ENCODE assay signal across 8 mouse cellular contexts in the genomic region with DNA sequence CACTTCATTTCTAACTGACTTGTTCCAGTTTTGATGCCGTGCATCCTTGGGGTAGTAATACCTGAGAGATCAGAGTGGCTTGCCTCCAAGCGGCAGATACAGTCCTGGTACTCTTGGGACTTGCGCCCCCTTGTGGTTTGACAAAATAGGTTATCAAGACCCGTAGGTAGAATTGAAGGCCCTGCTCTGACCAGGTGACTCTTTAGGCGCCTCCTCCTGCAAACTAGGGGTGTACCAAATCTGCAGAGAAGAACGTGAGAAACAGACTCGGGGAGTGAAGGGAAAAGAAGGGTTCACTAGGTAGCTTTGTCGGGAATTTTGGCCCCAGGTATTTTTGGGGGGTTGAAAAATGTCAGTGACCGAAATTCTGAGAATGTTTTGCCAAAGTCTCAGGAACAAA. TPM values are rescaled to one million over a fixed set of nuclear protein-coding genes. Genes with fewer than 3 reads are reported as not detected.
A peak's percentile ranks its signal among the peaks of the same experiment; 100 is the strongest.
DNase-seq lines count a peak whose midpoint lies in the region; ATAC-seq and TF ChIP-seq lines count a peak whose summit lies in the region.

No protein-coding gene starts in this region.

- ATAC-seq in CD4-positive, CD25-positive, alpha-beta regulatory T cell, adult 4 months, result peak; percentile 68
- ATAC-seq in erythroid progenitor cell, adult 5-6 weeks (replicated peaks; ENCODE audit: low FRiP score, poor library complexity, severe bottlenecking), result peak; percentile 79
- peak; percentile 37; the same call in 1 of the 2 replicates for ATAC-seq in heart, embryonic 13.5 days (ENCODE audit: extremely low read depth, insufficient number of reproducible peaks, low FRiP score, low TSS enrichment)
- ATAC-seq in kidney, postnatal 0 days (replicated peaks; ENCODE audit: low FRiP score, low read depth), result peak; percentile 69; the same call in 1 of the 2 replicates
- peak; percentile 79 for ATAC-seq in liver, embryonic 12.5 days

- H3K27me3 ChIP-seq in heart, embryonic 13.5 days (replicated peaks), result no peaks in the 10 kb centered on the region
- H3K27me3 ChIP-seq in kidney, postnatal 0 days (ENCODE audit: insufficient read depth, low read length), result no peaks in the 10 kb centered on the region
- H3K27me3 ChIP-seq in liver, embryonic 12.5 days (replicated peaks), result peaks cover 12% of the 10 kb centered on the region; the same call in 1 of the 2 replicates
- H3K27me3 ChIP-seq in splenic B cell, adult 2 months (ENCODE audit: control insufficient read depth, insufficient read depth, low read length, poor library complexity, severe bottlenecking), result no peaks in the 10 kb centered on the region

- no peak overlapping the region for H3K27ac ChIP-seq in brown adipose tissue, adult 24 weeks (replicated peaks; ENCODE audit: low read depth, low read length)
- peak overlapping the region; percentile 72 for H3K27ac ChIP-seq in heart, embryonic 13.5 days (replicated peaks)
- H3K27ac ChIP-seq in kidney, postnatal 0 days, result peak overlapping the region; percentile 52; the same call in 1 of the 2 replicates
- H3K27ac ChIP-seq in liver, embryonic 12.5 days, result peak overlapping the region; percentile 80

- H3K4me2 ChIP-seq in heart, embryonic 13.5 days, result peak overlapping the region; percentile 62
- peak overlapping the region; percentile 42 for H3K4me2 ChIP-seq in kidney, postnatal 0 days (ENCODE audit: low read length)
- H3K4me2 ChIP-seq in liver, embryonic 12.5 days, result peak overlapping the region; percentile 76

- H3K4me3 ChIP-seq in brown adipose tissue, adult 24 weeks (ENCODE audit: insufficient read depth, low read depth, low read length), result peak overlapping the region; percentile 34; the same call in 1 of the 2 replicates
- peak overlapping the region; percentile 25 for H3K4me3 ChIP-seq in heart, embryonic 13.5 days
- no peak overlapping the region for H3K4me3 ChIP-seq in kidney, postnatal 0 days (replicated peaks; ENCODE audit: low read depth, low read length)
- H3K4me3 ChIP-seq in liver, embryonic 12.5 days, result peak overlapping the region; percentile 42

- peak overlapping the region; percentile 63 for H3K9ac ChIP-seq in heart, embryonic 13.5 days
- H3K9ac ChIP-seq in kidney, postnatal 0 days (ENCODE audit: low read depth, low read length), result peak overlapping the region; percentile 1; the same call in 1 of the 2 replicates
- H3K9ac ChIP-seq in liver, embryonic 12.5 days, result peak overlapping the region; percentile 64

- no peaks in the 10 kb centered on the region for H3K9me3 ChIP-seq in heart, embryonic 13.5 days
- H3K9me3 ChIP-seq in kidney, postnatal 0 days (replicated peaks; ENCODE audit: low read length), result no peaks in the 10 kb centered on the region
- no peaks in the 10 kb centered on the region for H3K9me3 ChIP-seq in liver, embryonic 12.5 days (replicated peaks)

- H3K36me3 ChIP-seq in heart, embryonic 13.5 days, result no peaks in the 10 kb centered on the region
- no peaks in the 10 kb centered on the region for H3K36me3 ChIP-seq in kidney, postnatal 0 days (ENCODE audit: insufficient read depth, low read length)
- no peaks in the 10 kb centered on the region for H3K36me3 ChIP-seq in liver, embryonic 12.5 days
- no peaks in the 10 kb centered on the region; the same call in 1 of the 2 replicates for H3K36me3 ChIP-seq in splenic B cell, adult 2 months (ENCODE audit: control insufficient read depth, insufficient read depth, low read length, poor library complexity, severe bottlenecking)

- H3K4me1 ChIP-seq in brown adipose tissue, adult 24 weeks (ENCODE audit: control insufficient read depth, insufficient read depth, insufficient read length, low read length), result peaks cover 3% of the 10 kb centered on the region; the same call in 1 of the 2 replicates
- peaks cover 54% of the 10 kb centered on the region for H3K4me1 ChIP-seq in heart, embryonic 13.5 days
- peaks cover 8% of the 10 kb centered on the region for H3K4me1 ChIP-seq in kidney, postnatal 0 days (replicated peaks; ENCODE audit: insufficient read depth, low read length)
- peaks cover 40% of the 10 kb centered on the region for H3K4me1 ChIP-seq in liver, embryonic 12.5 days

- WGBS in heart, embryonic 13.5 days, result 3% methylated on average over 9 of the region's 9 CpGs
- 2% methylated on average over 9 of the region's 9 CpGs for WGBS in kidney, postnatal 0 days
- WGBS in liver, embryonic 12.5 days (ENCODE audit: insufficient replicate concordance), result 2% methylated on average over 9 of the region's 9 CpGs

- DNase-seq in kidney, postnatal 0 days (ENCODE audit: low spot score), result peak; percentile 91
- DNase-seq in naive thymus-derived CD4-positive, alpha-beta T cell, adult 2 months (ENCODE audit: low read depth), result peak; percentile 94
- DNase-seq in splenic B cell, adult 2 months (ENCODE audit: low read depth, low spot score), result peak; percentile 93

- TF ChIP-seq CTCF in kidney, postnatal 0 days (IDR thresholded peaks at IDR 0.05; ENCODE audit: low read depth), result peak; percentile 88

RNA-seq across cellular contexts. Expression of a gene that starts 7.9 kb away (rescaled TPM):
- polyA plus RNA-seq in CD4-positive, CD25-positive, alpha-beta regulatory T cell, adult 4 months (2017; shearing (Covaris generic)), result 100 to 1,000 TPM; 175 to 223 TPM
- 40.0 and 46.7 TPM in 2 replicates for polyA plus RNA-seq in brown adipose tissue, adult 24 weeks (2012; ENCODE audit: insufficient read depth, insufficient read length, missing spikeins)
- 19.3 and 31.0 TPM in 2 replicates for total RNA-seq in erythroid progenitor cell, adult 5-6 weeks (2015; ENCODE audit: low replicate concordance)
- 14.5 and 33.0 TPM in 2 replicates for total RNA-seq in erythroid progenitor cell, adult 5-6 weeks (2017; ENCODE audit: low replicate concordance)
- polyA plus RNA-seq in heart, embryonic 13.5 days (2015; fragmentation: Nextera tagmentation; extraction: Ambion mirVana), result 2.4 and 3.8 TPM in 2 replicates
- 1.6 and 1.8 TPM in 2 replicates for polyA plus RNA-seq in kidney, postnatal 0 days (2015; fragmentation: Nextera tagmentation; extraction: Ambion mirVana)
- 14.7 and 16.5 TPM in 2 replicates for polyA plus RNA-seq in liver, embryonic 12.5 days (2016; fragmentation: Nextera tagmentation; extraction: Ambion mirVana)

Comparison
In these comparisons a context has a peak if more than half of its experiments do, and no peak if none do; other contexts are left out.
1. H3K9ac ChIP-seq: peak in every context shown above with its lines; median percentile 64 in liver, embryonic 12.5 days; 63 in heart, embryonic 13.5 days; 1 in kidney, postnatal 0 days.